Mouse (Mus musculus): ENCODE measurements around the gene Fyb. TPM values are rescaled to one million over a fixed set of nuclear protein-coding genes. Genes with fewer than 3 reads are reported as not detected.
A peak's percentile ranks its signal among the peaks of the same experiment; 100 is the strongest.

Gene Fyb
- total RNA-seq, 1 experiment from 2014 or later: 27.8 TPM

- DNase-seq: no peak
Observed at GRCm38 (mm10) chr15:6598626-6599025, 76.0 kb downstream of the Fyb start.

- DNase-seq: no peak
Observed at GRCm38 (mm10) chr15:6600314-6600713, 77.7 kb downstream of the Fyb start.

- DNase-seq: no peak
Observed at GRCm38 (mm10) chr15:6601330-6601729, 78.7 kb downstream of the Fyb start.

- no peak for DNase-seq
Observed at GRCm38 (mm10) chr15:6602003-6602402, 79.3 kb downstream of the Fyb start.

GRCm38 (mm10) chr15:6610703-6611102, 88.0 kb downstream of the Fyb start:
- DNase-seq: no peak

- DNase-seq: no peak
Observed at GRCm38 (mm10) chr15:6612835-6613234, 90.2 kb downstream of the Fyb start.

GRCm38 (mm10) chr15:6616382-6617149, 93.9 kb downstream of the Fyb start:
- no peak for DNase-seq

GRCm38 (mm10) chr15:6619558-6620316, 97.1 kb downstream of the Fyb start:
- no peak for DNase-seq

GRCm38 (mm10) chr15:6622512-6622911, 99.9 kb downstream of the Fyb start:
- DNase-seq: peak; percentile 89

- DNase-seq: no peak
Observed at GRCm38 (mm10) chr15:6623529-6624228, 101.0 kb downstream of the Fyb start.

GRCm38 (mm10) chr15:6624365-6625182, 101.9 kb downstream of the Fyb start:
- peak; percentile 20 for DNase-seq

GRCm38 (mm10) chr15:6625607-6626033, 103.0 kb downstream of the Fyb start:
- peak; percentile 54 for DNase-seq

GRCm38 (mm10) chr15:6626123-6626522, 103.5 kb downstream of the Fyb start:
- no peak for DNase-seq

GRCm38 (mm10) chr15:6628431-6629077, 105.9 kb downstream of the Fyb start:
- DNase-seq: no peak

- no peak for DNase-seq
Observed at GRCm38 (mm10) chr15:6629174-6629573, 106.5 kb downstream of the Fyb start.

GRCm38 (mm10) chr15:6635405-6635804, 112.8 kb downstream of the Fyb start:
- no peak for DNase-seq

- no peak for DNase-seq
Observed at GRCm38 (mm10) chr15:6642223-6642622, 119.6 kb downstream of the Fyb start.

GRCm38 (mm10) chr15:6645498-6645897, 122.8 kb downstream of the Fyb start:
- no peak for DNase-seq

GRCm38 (mm10) chr15:6647066-6647465, 124.4 kb downstream of the Fyb start:
- DNase-seq: no peak

GRCm38 (mm10) chr15:6648757-6649403, 126.2 kb downstream of the Fyb start:
- no peak for DNase-seq

GRCm38 (mm10) chr15:6653046-6653445, 130.4 kb downstream of the Fyb start:
- no peak for DNase-seq

Measured in adrenal gland, postnatal 14 days (tissue).